Mouse (Mus musculus): ENCODE data around the gene Rabl3. TPM values are rescaled to one million over a fixed set of nuclear protein-coding genes. Genes with fewer than 3 reads are reported as not detected.

Rabl3 gene
- polyA plus RNA-seq, 1 experiment from 2014 or later: 18.5 TPM

GRCm38 (mm10) chr16:37567113-37568050 is 27.7 kb downstream of the Rabl3 start:
- H3K9ac ChIP-seq: no peak overlapping the region
- DNase-seq (ENCODE audit: low spot score): no peak
- H3K4me3 ChIP-seq (replicated peaks; ENCODE audit: low read length): no peak overlapping the region
- H3K27ac ChIP-seq: no peak overlapping the region
- 0 out of 2 replicates have a peak, but pooled peaks cover 4% of the 10 kb centered on the region for H3K4me1 ChIP-seq (replicated peaks; ENCODE audit: control insufficient read depth, insufficient read depth, low read length)
- ATAC-seq (ENCODE audit: low FRiP score): no peak
- H3K36me3 ChIP-seq (replicated peaks; ENCODE audit: control insufficient read depth, insufficient read depth): no peaks in the 10 kb centered on the region
- H3K9me3 ChIP-seq (ENCODE audit: control insufficient read depth, low read length): no peaks in the 10 kb centered on the region
- H3K27me3 ChIP-seq (ENCODE audit: control insufficient read depth, insufficient read depth, low read length): no peaks in the 10 kb centered on the region
- H3K4me2 ChIP-seq (replicated peaks): no peak overlapping the region
- 77% methylated on average over 12 of the region's 12 CpGs for WGBS

- WGBS: 67% methylated on average over 3 of the region's 3 CpGs
- Histone ChIP-seq H3K4me1 (replicated peaks; ENCODE audit: control insufficient read depth, insufficient read depth, low read length) (0 out of 2 replicates have a peak, but pooled peaks cover under 1% of the 10 kb centered on the region), H3K9me3 (ENCODE audit: control insufficient read depth, low read length) (no peaks in the 10 kb centered on the region), H3K4me3 (replicated peaks; ENCODE audit: low read length) (no peak overlapping the region), H3K27me3 (ENCODE audit: control insufficient read depth, insufficient read depth, low read length) (no peaks in the 10 kb centered on the region), H3K9ac (no peak overlapping the region), H3K27ac (no peak overlapping the region), H3K4me2 (replicated peaks) (no peak overlapping the region), H3K36me3 (replicated peaks; ENCODE audit: control insufficient read depth, insufficient read depth) (no peaks in the 10 kb centered on the region)
- DNase-seq (ENCODE audit: low spot score) (no peak), ATAC-seq (ENCODE audit: low FRiP score) (no peak)
Measured at GRCm38 (mm10) chr16:37571554-37571953, 31.9 kb downstream of the Rabl3 start.

DNA sequence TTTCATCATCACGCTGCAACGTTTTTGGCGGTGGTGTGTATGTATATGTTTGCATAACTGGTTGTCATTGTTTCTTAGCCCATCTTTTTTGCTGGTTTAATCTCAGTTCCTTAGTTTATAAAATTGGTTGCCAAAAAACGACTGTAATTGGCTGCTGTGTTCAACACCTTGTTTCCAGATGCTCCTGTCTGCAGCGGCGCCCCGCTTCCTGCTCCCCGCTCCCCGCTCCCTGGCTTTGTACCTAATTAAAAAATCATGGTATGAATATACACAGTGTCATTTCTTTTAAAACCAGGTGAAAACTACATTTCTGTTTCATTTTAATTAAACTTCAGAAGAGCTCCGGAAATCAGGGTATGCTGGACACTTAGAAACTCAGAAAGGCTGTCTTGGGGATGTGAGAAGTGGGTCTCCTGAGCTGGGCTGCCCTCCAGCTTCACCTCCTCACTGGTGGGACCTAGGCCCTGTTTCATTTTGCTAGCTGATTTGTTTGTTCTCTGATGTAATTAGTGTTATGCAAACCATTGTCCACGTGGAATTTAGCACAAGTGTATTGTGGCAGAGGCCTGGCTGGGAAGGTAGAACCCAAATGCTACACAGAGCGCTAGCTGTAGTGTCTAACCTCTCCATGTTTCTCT is 32.6 kb downstream of the Rabl3 start:
- 90% methylated on average over 12 of the region's 12 CpGs for WGBS
- no peak overlapping the region for H3K27ac ChIP-seq
- no peaks in the 10 kb centered on the region for H3K36me3 ChIP-seq (replicated peaks; ENCODE audit: control insufficient read depth, insufficient read depth)
- ATAC-seq (ENCODE audit: low FRiP score) (no peak), DNase-seq (ENCODE audit: low spot score) (no peak)
- H3K27me3 ChIP-seq (ENCODE audit: control insufficient read depth, insufficient read depth, low read length): no peaks in the 10 kb centered on the region
- H3K4me1 ChIP-seq (replicated peaks; ENCODE audit: control insufficient read depth, insufficient read depth, low read length): no peaks in the 10 kb centered on the region
- no peaks in the 10 kb centered on the region for H3K9me3 ChIP-seq (ENCODE audit: control insufficient read depth, low read length)
- no peak overlapping the region for H3K9ac ChIP-seq
- no peak overlapping the region for H3K4me2 ChIP-seq (replicated peaks)
- H3K4me3 ChIP-seq (replicated peaks; ENCODE audit: low read length): no peak overlapping the region

DNA sequence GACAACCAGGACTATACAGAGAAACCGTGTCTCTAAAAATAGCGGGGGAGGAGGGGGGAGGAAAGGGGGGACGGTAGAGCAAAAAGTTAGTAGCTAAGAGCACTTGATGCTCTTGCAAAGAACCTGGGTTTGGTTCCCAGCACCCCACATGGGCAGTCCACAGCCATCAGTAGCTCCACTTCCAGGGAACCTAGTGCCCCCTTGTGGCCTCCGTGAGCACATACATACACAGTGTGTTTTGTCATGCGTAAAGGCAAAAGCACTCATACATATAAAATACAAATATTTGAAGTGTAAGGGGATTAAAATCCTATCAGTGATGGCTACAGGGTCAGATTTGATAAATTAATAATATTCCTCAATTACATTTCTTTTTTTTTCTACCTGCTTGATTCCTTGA is 33.4 kb downstream of the Rabl3 start:
- no peak overlapping the region for H3K27ac ChIP-seq
- ATAC-seq (ENCODE audit: low FRiP score) (no peak), DNase-seq (ENCODE audit: low spot score) (no peak)
- no peaks in the 10 kb centered on the region for H3K4me1 ChIP-seq (replicated peaks; ENCODE audit: control insufficient read depth, insufficient read depth, low read length)
- no peaks in the 10 kb centered on the region for H3K27me3 ChIP-seq (ENCODE audit: control insufficient read depth, insufficient read depth, low read length)
- H3K9me3 ChIP-seq (ENCODE audit: control insufficient read depth, low read length): no peaks in the 10 kb centered on the region
- no peak overlapping the region for H3K4me2 ChIP-seq (replicated peaks)
- H3K36me3 ChIP-seq (replicated peaks; ENCODE audit: control insufficient read depth, insufficient read depth): no peaks in the 10 kb centered on the region
- no peak overlapping the region for H3K9ac ChIP-seq
- H3K4me3 ChIP-seq (replicated peaks; ENCODE audit: low read length): no peak overlapping the region
- 97% methylated on average over 5 of the region's 5 CpGs for WGBS

- ATAC-seq (ENCODE audit: low FRiP score) (no peak), DNase-seq (ENCODE audit: low spot score) (no peak)
- no peak overlapping the region for H3K4me3 ChIP-seq (replicated peaks; ENCODE audit: low read length)
- no peaks in the 10 kb centered on the region for H3K4me1 ChIP-seq (replicated peaks; ENCODE audit: control insufficient read depth, insufficient read depth, low read length)
- 81% methylated on average over 3 of the region's 3 CpGs for WGBS
- H3K36me3 ChIP-seq (replicated peaks; ENCODE audit: control insufficient read depth, insufficient read depth): no peaks in the 10 kb centered on the region
- no peak overlapping the region for H3K9ac ChIP-seq
- H3K9me3 ChIP-seq (ENCODE audit: control insufficient read depth, low read length): no peaks in the 10 kb centered on the region
- no peaks in the 10 kb centered on the region for H3K27me3 ChIP-seq (ENCODE audit: control insufficient read depth, insufficient read depth, low read length)
- no peak overlapping the region for H3K27ac ChIP-seq
- H3K4me2 ChIP-seq (replicated peaks): no peak overlapping the region
Measured at GRCm38 (mm10) chr16:37575325-37575724, 35.6 kb downstream of the Rabl3 start.

DNA sequence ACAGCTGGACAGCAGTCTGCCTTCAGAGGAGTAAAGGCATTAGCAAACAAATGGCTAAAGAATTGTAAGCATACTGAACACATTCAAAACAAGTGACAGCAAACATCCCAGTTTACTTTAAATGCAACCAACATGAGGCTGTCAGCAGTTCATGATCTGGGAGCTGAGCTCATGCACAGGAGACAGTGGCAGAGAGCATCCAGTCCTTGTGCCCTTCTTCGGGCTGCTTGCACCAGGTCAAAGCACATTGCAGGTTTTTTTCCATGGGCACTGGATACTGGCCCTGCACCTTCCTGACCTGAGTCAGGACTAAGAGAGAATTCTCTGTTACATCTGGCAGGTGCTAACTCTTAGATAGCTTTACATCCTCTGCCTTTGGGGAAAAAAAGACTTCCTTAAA is 39.9 kb downstream of the Rabl3 start:
- Histone ChIP-seq H3K27me3 (ENCODE audit: control insufficient read depth, insufficient read depth, low read length) (no peaks in the 10 kb centered on the region), H3K9me3 (ENCODE audit: control insufficient read depth, low read length) (no peaks in the 10 kb centered on the region), H3K27ac (no peak overlapping the region), H3K36me3 (replicated peaks; ENCODE audit: control insufficient read depth, insufficient read depth) (no peaks in the 10 kb centered on the region), H3K4me3 (replicated peaks; ENCODE audit: low read length) (no peak overlapping the region), H3K4me1 (replicated peaks; ENCODE audit: control insufficient read depth, insufficient read depth, low read length) (peaks cover 10% of the 10 kb centered on the region), H3K4me2 (replicated peaks) (no peak overlapping the region), H3K9ac (no peak overlapping the region)
- no peak for DNase-seq (ENCODE audit: low spot score)
- 85% methylated on average over 1 of the region's 1 CpGs for WGBS
- ATAC-seq (ENCODE audit: low FRiP score): no peak

- Histone ChIP-seq H3K9me3 (ENCODE audit: control insufficient read depth, low read length) (no peaks in the 10 kb centered on the region), H3K36me3 (replicated peaks; ENCODE audit: control insufficient read depth, insufficient read depth) (no peaks in the 10 kb centered on the region), H3K4me2 (replicated peaks) (no peak within 1 kb of the TSS), H3K27me3 (ENCODE audit: control insufficient read depth, insufficient read depth, low read length) (no peaks in the 10 kb centered on the region), H3K4me3 (replicated peaks; ENCODE audit: low read length) (no peak within 1 kb of the TSS), H3K27ac (no peak within 1 kb of the TSS), H3K4me1 (replicated peaks; ENCODE audit: control insufficient read depth, insufficient read depth, low read length) (peaks cover 13% of the 10 kb centered on the region), H3K9ac (no peak within 1 kb of the TSS)
- ATAC-seq (ENCODE audit: low FRiP score) (no peak), DNase-seq (ENCODE audit: low spot score) (no peak)
- 72% methylated on average over 4 of the region's 4 CpGs for WGBS
Measured at GRCm38 (mm10) chr16:37579994-37580393, 40.3 kb downstream of the Rabl3 start, which contains the start of gene Hgd. Hgd (plus strand) TSS chr16:37580153.

- peaks cover 18% of the 10 kb centered on the region for H3K4me1 ChIP-seq (replicated peaks; ENCODE audit: control insufficient read depth, insufficient read depth, low read length)
- ATAC-seq (ENCODE audit: low FRiP score) (no peak), DNase-seq (ENCODE audit: low spot score) (no peak)
- WGBS: 96% methylated on average over 4 of the region's 4 CpGs
- H3K27me3 ChIP-seq (ENCODE audit: control insufficient read depth, insufficient read depth, low read length): no peaks in the 10 kb centered on the region
- H3K27ac ChIP-seq: no peak overlapping the region
- H3K9me3 ChIP-seq (ENCODE audit: control insufficient read depth, low read length): no peaks in the 10 kb centered on the region
- H3K36me3 ChIP-seq (replicated peaks; ENCODE audit: control insufficient read depth, insufficient read depth): no peaks in the 10 kb centered on the region
- no peak overlapping the region for H3K9ac ChIP-seq
- no peak overlapping the region for H3K4me2 ChIP-seq (replicated peaks)
- H3K4me3 ChIP-seq (replicated peaks; ENCODE audit: low read length): no peak overlapping the region
Measured at GRCm38 (mm10) chr16:37580651-37581050, 41.0 kb downstream of the Rabl3 start.

- peaks cover 18% of the 10 kb centered on the region for H3K4me1 ChIP-seq (replicated peaks; ENCODE audit: control insufficient read depth, insufficient read depth, low read length)
- ATAC-seq (ENCODE audit: low FRiP score) (no peak), DNase-seq (ENCODE audit: low spot score) (no peak)
- no peaks in the 10 kb centered on the region for H3K27me3 ChIP-seq (ENCODE audit: control insufficient read depth, insufficient read depth, low read length)
- H3K9me3 ChIP-seq (ENCODE audit: control insufficient read depth, low read length): no peaks in the 10 kb centered on the region
- no peak overlapping the region for H3K27ac ChIP-seq
- no peaks in the 10 kb centered on the region for H3K36me3 ChIP-seq (replicated peaks; ENCODE audit: control insufficient read depth, insufficient read depth)
- no peak overlapping the region for H3K4me3 ChIP-seq (replicated peaks; ENCODE audit: low read length)
- no peak overlapping the region for H3K4me2 ChIP-seq (replicated peaks)
- H3K9ac ChIP-seq: no peak overlapping the region
- 21% methylated on average over 3 of the region's 3 CpGs for WGBS
Measured at GRCm38 (mm10) chr16:37581901-37582300, 42.2 kb downstream of the Rabl3 start.

Measured in hindbrain, embryonic 14.5 days (tissue).